Mouse (Mus musculus) forebrain, postnatal 0 days (tissue): ENCODE results near the gene Abl1. TPM values are rescaled to one million over a fixed set of nuclear protein-coding genes. Genes with fewer than 3 reads are reported as not detected.
A peak's percentile ranks its signal among the peaks of the same experiment; 100 is the strongest.

Experiments used
- ATAC-seq: fragments of 200-750 bp; cut with Nextera tagmentation; 2 replicates; pipeline ENCODE4 v1.8.0; 2017; ENCODE audit warnings: mild to moderate bottlenecking, moderate library complexity
- DNase-seq: peaks from one replicate; pipeline ENCODE4 v3.0.0-alpha.2; 2015
- H3K27ac ChIP-seq: fragments of 300-500 bp; sonication (generic); 2 replicates; pipeline ENCODE4 v1.5.1; 2014; ENCODE audit warnings: low read depth, mild to moderate bottlenecking, antibody characterized with exemption, low read length, moderate library complexity, mixed read lengths
- H3K27me3 ChIP-seq: fragments of 300-500 bp; sonication (generic); 2 replicates; pipeline ENCODE4 v1.6.1; 2014; ENCODE audit warnings: mild to moderate bottlenecking, low read length, mixed read lengths; ENCODE audit not compliant: insufficient read depth
- H3K36me3 ChIP-seq: fragments of 300-500 bp; sonication (generic); 2 replicates; pipeline ENCODE4 v1.6.1; 2014; ENCODE audit warnings: mild to moderate bottlenecking, moderate library complexity; ENCODE audit not compliant: insufficient read depth
- H3K4me1 ChIP-seq: fragments of 300-500 bp; sonication (generic); 2 replicates; pipeline ENCODE4 v1.6.1; 2014; ENCODE audit warnings: antibody characterized with exemption; ENCODE audit not compliant: insufficient read depth
- H3K4me2 ChIP-seq: fragments of 300-500 bp; sonication (generic); 2 replicates; pipeline ENCODE4 v1.6.1; 2014; ENCODE audit warnings: low read depth, mild to moderate bottlenecking, moderate library complexity
- H3K4me3 ChIP-seq: fragments of 300-500 bp; sonication (generic); 2 replicates; pipeline ENCODE4 v1.5.1; 2014; ENCODE audit warnings: low read depth, low read length, mixed read lengths
- H3K9ac ChIP-seq: fragments of 300-500 bp; sonication (generic); 2 replicates; pipeline ENCODE4 v1.6.1; 2014; ENCODE audit warnings: mild to moderate bottlenecking
- H3K9me3 ChIP-seq: fragments of 300-500 bp; sonication (generic); 2 replicates; pipeline ENCODE4 v1.6.1; 2016; ENCODE audit warnings: low read length
- CTCF ChIP-seq: sonication (generic); IDR thresholded peaks from 2 replicates; pipeline ENCODE4 v1.5.1; 2016; ENCODE audit warnings: antibody characterized with exemption, control low read depth, low read depth
- WGBS: fragments of 180-500 bp; shearing (Covaris S2); extraction: QIAGEN DNeasy Blood & Tissue Kit; methylation state at CpG from one replicate; pipeline ENCODE4 v1.1.7; 2014; 5-methylcytosine and 5-hydroxymethylcytosine counted together
- polyA plus RNA-seq: library from polyadenylated mRNA; unstranded; fragments of >200 nt; fragmentation: Nextera tagmentation; extraction: Ambion mirVana; gene quantifications from 2 replicates; pipeline ENCODE4 v1.2.1, GENCODE M21; 2015
- total RNA-seq: library from RNA; depleted of rRNA; stranded (reverse); fragments of >200 nt; gene quantifications from 2 replicates; pipeline ENCODE4 v1.2.3, GENCODE M21; 2014

Gene Abl1
- total and polyA plus RNA-seq, 2 experiments from 2014 or later: 12.4 to 54.0 TPM

DNA sequence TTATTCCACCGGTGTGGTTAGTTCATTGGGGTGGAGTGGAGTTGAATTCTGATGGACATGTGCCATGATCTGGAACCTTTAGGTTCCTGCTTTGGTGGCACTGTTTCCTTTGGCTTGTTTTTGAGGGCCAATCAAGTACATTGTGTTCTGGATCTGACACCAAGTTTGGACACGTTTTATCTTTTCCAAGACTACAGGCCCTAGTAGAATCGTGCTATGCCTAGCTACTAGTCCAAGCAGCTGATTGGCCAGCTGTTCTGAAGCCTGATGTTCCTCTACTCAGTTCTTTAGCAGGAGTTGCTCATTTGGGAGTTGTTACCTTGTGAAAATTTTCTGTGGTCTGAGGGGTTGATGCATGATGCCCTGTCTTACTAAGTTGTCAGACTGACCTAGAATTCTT lies 25.6 kb downstream of the Abl1 start:
- ATAC-seq (no peak), DNase-seq (no peak)
- Histone ChIP-seq H3K9me3 (no peaks in the 10 kb centered on the region), H3K4me1 (no peaks in the 10 kb centered on the region), H3K4me3 (no peak overlapping the region), H3K27me3 (no peaks in the 10 kb centered on the region), H3K27ac (no peak overlapping the region), H3K4me2 (no peak overlapping the region), H3K36me3 (no peaks in the 10 kb centered on the region), H3K9ac (no peak overlapping the region)
- 87% methylated on average over 3 of the region's 3 CpGs for WGBS
- no peak for TF ChIP-seq CTCF

DNA sequence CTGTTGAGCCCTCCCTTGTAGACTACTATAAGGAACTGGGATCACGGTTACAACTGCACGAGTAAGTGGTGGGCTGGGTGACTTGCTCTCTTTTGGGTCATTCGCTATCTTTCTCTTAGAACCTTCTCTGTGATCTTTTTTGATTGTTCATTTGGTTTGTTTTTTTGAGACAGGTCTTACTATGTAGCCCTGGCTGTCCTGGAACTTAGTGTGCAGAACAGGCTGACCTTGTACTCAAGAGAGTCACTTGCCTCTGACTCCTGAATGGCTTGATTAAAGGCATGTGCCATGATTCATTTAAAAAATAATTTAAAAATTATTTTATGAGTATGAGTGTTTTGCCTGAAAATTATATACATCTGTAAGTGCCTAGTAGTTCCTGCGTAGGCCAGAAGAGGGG lies 26.6 kb downstream of the Abl1 start:
- no peak for TF ChIP-seq CTCF
- Histone ChIP-seq H3K9me3 (no peaks in the 10 kb centered on the region), H3K4me1 (no peaks in the 10 kb centered on the region), H3K27ac (no peak overlapping the region), H3K27me3 (no peaks in the 10 kb centered on the region), H3K4me3 (no peak overlapping the region), H3K36me3 (no peaks in the 10 kb centered on the region), H3K4me2 (no peak overlapping the region), H3K9ac (no peak overlapping the region)
- over 99% methylated on average over 4 of the region's 4 CpGs for WGBS
- ATAC-seq: no peak
- no peak for DNase-seq

DNA sequence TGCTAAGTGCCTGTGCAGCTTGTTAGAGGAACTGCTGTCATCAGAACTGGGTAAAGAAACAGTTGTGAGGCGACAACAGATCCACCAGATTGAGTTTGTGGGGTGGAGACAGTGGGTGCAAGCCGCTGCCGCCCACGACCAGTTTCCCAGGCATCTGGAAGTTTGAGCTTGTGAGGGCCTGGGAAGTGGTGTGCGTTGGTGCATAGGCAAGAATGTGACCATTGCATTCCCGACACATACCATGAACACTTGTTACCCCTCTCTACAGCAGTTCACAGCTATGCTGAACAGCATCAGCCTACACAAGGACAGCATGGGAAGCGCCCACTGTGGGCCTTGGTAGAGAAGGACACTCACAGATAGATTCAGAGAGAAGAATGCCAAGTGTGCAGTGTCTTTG lies 27.8 kb downstream of the Abl1 start:
- Histone ChIP-seq H3K4me3 (no peak overlapping the region), H3K4me1 (no peaks in the 10 kb centered on the region), H3K27me3 (no peaks in the 10 kb centered on the region), H3K36me3 (no peaks in the 10 kb centered on the region), H3K4me2 (no peak overlapping the region), H3K9ac (no peak overlapping the region), H3K9me3 (no peaks in the 10 kb centered on the region), H3K27ac (no peak overlapping the region)
- WGBS: 91% methylated on average over 7 of the region's 7 CpGs
- ATAC-seq (no peak), DNase-seq (no peak)
- no peak for TF ChIP-seq CTCF

DNA sequence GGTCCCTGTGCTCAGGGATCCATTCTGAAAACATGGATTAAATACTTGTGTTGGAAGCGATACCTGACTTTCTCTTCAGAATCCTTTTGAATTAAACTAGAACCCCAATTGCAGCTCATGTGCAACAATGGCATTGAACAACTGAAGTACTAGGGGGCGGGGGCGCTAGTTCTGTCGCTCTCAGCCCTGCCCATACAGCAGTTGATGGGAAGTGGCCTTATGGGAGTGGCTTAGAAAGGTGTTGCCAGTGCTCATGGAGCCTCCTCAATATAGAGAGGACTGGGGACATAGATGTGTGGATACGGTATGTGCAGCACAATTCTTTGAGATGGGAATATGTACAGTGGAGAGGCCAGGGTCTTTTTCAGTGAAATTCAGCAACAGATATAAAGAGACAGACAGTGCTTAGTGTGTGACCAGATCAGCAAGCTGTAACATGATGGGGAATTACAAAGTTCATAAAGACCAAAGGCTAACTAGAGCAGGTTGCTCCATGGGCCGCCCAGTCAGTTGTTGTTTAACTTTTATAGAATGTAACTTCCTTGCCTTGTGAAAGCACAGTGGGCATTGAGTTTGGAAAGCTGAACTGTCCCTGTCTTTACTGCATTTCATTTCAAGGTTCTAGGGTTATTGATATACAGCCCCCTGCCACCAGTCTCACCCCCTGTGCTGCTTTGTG lies 31.2 kb downstream of the Abl1 start:
- no peak for ATAC-seq
- Histone ChIP-seq H3K36me3 (no peaks in the 10 kb centered on the region), H3K9me3 (no peaks in the 10 kb centered on the region), H3K9ac (no peak overlapping the region), H3K4me3 (no peak overlapping the region), H3K27ac (no peak overlapping the region), H3K4me1 (no peaks in the 10 kb centered on the region), H3K4me2 (no peak overlapping the region), H3K27me3 (no peaks in the 10 kb centered on the region)
- WGBS: 85% methylated on average over 6 of the region's 6 CpGs
- TF ChIP-seq CTCF: no peak
- DNase-seq: no peak

DNA sequence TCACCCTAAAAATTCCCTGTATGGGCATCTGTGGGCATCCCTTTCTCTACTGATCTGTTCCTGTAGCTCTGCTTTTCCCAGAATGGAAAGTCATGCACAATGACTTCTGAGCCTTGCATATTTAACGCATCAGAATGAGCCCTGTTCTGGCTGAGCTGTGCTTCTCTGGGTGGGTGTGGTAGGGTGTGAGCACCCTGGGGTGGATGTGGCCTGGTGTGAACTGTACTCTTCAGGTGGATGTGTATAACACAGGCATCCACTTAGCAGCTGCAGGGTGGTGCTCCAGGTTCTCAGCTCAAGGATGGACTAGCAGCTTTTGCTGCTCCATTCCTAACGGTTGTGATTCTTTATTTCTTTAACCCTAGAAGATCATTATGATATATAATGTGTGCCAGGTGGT lies 31.8 kb downstream of the Abl1 start:
- WGBS: 87% methylated on average over 2 of the region's 2 CpGs
- no peak overlapping the region for H3K9ac ChIP-seq
- TF ChIP-seq CTCF: no peak

DNA sequence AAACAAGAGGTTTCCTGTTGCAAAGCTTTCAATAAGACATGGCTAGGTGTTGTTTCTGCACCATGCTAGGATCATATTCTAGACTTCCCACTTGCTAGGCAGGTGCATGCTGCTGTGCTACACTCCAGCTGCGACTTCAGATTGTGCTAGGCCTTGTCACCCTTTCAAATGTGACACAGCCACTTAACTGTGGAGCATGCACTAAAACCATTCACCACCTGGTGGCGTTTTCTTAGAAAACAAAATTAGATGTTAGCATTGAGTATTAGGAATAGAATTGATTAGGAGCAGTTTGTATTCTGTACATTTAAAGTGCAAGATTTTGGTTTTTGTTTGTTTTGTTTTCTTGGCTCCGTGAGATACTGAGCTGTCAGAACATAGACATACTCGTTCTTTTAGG lies 32.6 kb downstream of the Abl1 start:
- peak; percentile 51 for TF ChIP-seq CTCF
- Histone ChIP-seq H3K27ac (no peak overlapping the region), H3K9ac (no peak overlapping the region), H3K9me3 (no peaks in the 10 kb centered on the region), H3K27me3 (no peaks in the 10 kb centered on the region), H3K4me2 (no peak overlapping the region), H3K36me3 (no peaks in the 10 kb centered on the region), H3K4me1 (no peaks in the 10 kb centered on the region), H3K4me3 (no peak overlapping the region)
- ATAC-seq (no peak), DNase-seq (peak; percentile 24)
- 58% methylated on average over 4 of the region's 4 CpGs for WGBS

More for the DNA sequence above, 31.8 kb downstream of the Abl1 start:
- Histone ChIP-seq H3K27me3 (no peaks in the 10 kb centered on the region), H3K4me1 (no peaks in the 10 kb centered on the region), H3K9me3 (no peaks in the 10 kb centered on the region), H3K4me3 (no peak overlapping the region), H3K36me3 (no peaks in the 10 kb centered on the region), H3K4me2 (no peak overlapping the region), H3K27ac (no peak overlapping the region)
- DNase-seq (no peak), ATAC-seq (no peak)

DNA sequence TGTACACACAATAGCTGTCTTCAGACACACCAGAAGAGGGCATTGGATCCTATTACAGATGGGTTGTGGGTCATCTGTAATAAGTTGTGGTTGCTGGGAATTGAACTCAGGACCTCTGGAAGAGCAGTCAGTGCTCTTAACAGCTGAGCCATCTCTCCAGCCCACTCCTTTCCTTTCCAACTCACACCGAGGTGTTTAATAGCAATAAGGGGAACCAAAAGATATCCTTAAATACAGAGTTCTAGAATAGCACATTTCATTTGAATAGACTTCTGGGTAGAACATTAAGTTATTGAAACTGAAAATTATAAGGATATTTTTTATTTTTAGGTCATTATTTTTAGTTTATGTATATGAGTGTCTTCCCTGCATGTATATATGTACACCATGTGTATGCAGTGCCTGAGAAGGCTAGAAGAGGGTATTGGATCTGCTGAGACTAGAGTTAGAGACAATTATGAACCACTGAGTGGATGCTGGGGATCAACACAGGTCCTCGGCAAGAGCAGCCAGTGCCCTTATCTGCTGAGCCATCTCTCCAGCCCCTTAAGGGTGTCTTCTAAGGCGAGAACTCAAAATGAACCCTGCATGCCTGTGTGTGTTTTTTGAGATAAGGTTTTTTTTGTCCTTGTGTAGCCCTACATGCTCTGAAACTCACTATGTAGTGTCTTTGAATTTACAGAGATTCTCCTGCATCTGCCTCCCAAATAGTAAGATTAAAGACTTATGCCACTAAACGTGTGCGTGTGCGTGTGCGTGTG lies 36.7 kb downstream of the Abl1 start:
- Histone ChIP-seq H3K9ac (no peak overlapping the region), H3K36me3 (no peaks in the 10 kb centered on the region), H3K9me3 (no peaks in the 10 kb centered on the region), H3K4me3 (no peak overlapping the region), H3K4me1 (no peaks in the 10 kb centered on the region), H3K4me2 (no peak overlapping the region), H3K27me3 (no peaks in the 10 kb centered on the region), H3K27ac (no peak overlapping the region)
- TF ChIP-seq CTCF: no peak
- WGBS: 97% methylated on average over 7 of the region's 7 CpGs
- ATAC-seq (no peak), DNase-seq (no peak)
